Mouse (Mus musculus): ENCODE measurements around the gene Itgae. TPM values are rescaled to one million over a fixed set of nuclear protein-coding genes. Genes with fewer than 3 reads are reported as not detected.

The Itgae gene
- polyA plus RNA-seq (2014; fragmentation: Nextera tagmentation; extraction: Ambion mirVana) = 0.20 and 0.24 TPM in 2 replicates

DNA sequence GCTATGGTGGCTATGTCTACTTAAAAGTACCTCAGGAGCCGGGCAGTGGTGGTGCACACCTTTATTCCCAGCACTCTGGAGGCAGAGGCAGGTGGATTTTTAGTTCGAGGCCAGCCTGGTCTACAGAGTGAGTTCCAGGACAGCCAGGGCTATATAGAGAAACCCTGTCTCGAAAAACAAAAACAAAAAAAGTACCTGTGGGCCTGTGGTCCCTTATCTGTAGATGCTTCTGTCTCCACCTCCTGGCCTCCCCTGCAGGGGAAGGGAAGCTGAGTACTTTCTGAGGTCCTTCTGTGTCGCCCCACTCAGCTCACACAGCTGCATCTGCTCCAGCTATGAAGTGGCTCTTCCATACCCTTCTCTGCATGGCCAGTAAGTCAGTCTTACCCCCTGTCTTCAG, at the start of gene Itgae:
Gene Itgae (plus strand): TSS at position 301 of the 400 bp plus-strand sequence.
- Histone ChIP-seq H3K4me1 (ENCODE audit: control insufficient read depth, insufficient read depth, low read length) (0 out of 2 replicates have a peak, but pooled peaks cover 2% of the 10 kb centered on the region), H3K9ac (ENCODE audit: low read depth, low read length) (no peak within 1 kb of the TSS), H3K36me3 (ENCODE audit: control insufficient read depth, insufficient read depth, low read length) (no peaks in the 10 kb centered on the region), H3K4me2 (replicated peaks; ENCODE audit: low read depth, low read length) (no peak within 1 kb of the TSS), H3K27me3 (ENCODE audit: control insufficient read depth, insufficient read depth, low read length) (no peaks in the 10 kb centered on the region), H3K4me3 (ENCODE audit: low read length) (no peak within 1 kb of the TSS), H3K27ac (ENCODE audit: low read depth, low read length) (no peak within 1 kb of the TSS), H3K9me3 (ENCODE audit: control insufficient read depth, low read length) (no peaks in the 10 kb centered on the region)
- ATAC-seq (ENCODE audit: low FRiP score, low TSS enrichment) = no peak
- 82% methylated on average over 4 of the region's 4 CpGs for WGBS

DNA sequence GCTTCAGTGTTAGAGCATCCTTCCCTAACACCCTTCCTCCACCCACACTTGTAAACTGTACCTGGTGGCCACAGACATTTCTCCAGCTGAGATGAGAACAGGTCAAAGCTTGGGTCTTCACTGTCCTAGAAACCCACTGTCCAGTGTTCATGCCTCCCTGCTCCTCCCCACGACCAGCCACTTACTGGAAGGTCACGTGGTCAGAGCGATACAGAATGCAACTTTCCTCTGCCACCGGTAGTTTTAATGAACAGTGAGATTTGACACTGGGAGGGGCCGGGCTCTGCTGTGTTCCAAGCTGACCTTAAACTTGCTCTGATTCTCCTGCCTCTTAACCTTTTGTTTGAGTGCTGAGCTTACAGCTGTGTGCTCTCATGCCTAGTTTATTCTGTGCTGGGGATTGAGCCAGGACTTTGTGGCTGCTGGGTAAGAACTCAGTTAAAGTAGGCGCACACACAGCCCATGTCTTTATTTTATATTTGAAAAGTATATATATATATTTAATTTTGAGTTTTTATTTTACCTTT, 46.1 kb upstream of the Itgae start:
- peaks cover 2% of the 10 kb centered on the region; the same call in 1 of the 2 replicates for H3K36me3 ChIP-seq (ENCODE audit: control insufficient read depth, insufficient read depth, low read length)
- no peak overlapping the region for H3K4me3 ChIP-seq (ENCODE audit: low read length)
- no peak overlapping the region for H3K4me2 ChIP-seq (replicated peaks; ENCODE audit: low read depth, low read length)
- H3K27me3 ChIP-seq (ENCODE audit: control insufficient read depth, insufficient read depth, low read length) = no peaks in the 10 kb centered on the region
- 26% methylated on average over 6 of the region's 6 CpGs for WGBS
- H3K9me3 ChIP-seq (ENCODE audit: control insufficient read depth, low read length) = no peaks in the 10 kb centered on the region
- H3K27ac ChIP-seq (ENCODE audit: low read depth, low read length) = no peak overlapping the region
- no peak overlapping the region for H3K9ac ChIP-seq (ENCODE audit: low read depth, low read length)
- H3K4me1 ChIP-seq (ENCODE audit: control insufficient read depth, insufficient read depth, low read length) = peaks cover 18% of the 10 kb centered on the region; the same call in 1 of the 2 replicates
- ATAC-seq (ENCODE audit: low FRiP score, low TSS enrichment) = no peak

DNA sequence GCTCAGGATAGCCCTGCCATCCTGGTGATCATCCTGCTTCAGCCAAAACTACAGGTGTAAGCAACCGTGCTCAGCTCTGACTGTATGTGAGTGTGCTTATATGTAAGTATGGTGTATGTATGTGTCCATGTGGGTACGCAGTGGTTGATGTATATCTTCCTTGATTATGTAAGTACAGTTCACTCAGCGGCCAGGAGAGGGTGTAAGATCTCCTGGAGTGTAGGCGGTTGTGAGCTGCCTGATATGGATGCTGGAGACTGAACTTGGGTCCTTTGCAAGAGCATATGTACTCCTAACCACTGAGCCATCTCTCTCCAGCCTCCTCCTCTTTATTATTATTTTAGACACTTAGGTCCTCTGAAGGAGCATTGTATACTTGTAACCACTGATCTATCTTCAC, 45.6 kb upstream of the Itgae start:
- Histone ChIP-seq H3K4me1 (ENCODE audit: control insufficient read depth, insufficient read depth, low read length) (peaks cover 18% of the 10 kb centered on the region; the same call in 1 of the 2 replicates), H3K4me2 (replicated peaks; ENCODE audit: low read depth, low read length) (no peak overlapping the region)
- WGBS = 79% methylated on average over 4 of the region's 4 CpGs

DNA sequence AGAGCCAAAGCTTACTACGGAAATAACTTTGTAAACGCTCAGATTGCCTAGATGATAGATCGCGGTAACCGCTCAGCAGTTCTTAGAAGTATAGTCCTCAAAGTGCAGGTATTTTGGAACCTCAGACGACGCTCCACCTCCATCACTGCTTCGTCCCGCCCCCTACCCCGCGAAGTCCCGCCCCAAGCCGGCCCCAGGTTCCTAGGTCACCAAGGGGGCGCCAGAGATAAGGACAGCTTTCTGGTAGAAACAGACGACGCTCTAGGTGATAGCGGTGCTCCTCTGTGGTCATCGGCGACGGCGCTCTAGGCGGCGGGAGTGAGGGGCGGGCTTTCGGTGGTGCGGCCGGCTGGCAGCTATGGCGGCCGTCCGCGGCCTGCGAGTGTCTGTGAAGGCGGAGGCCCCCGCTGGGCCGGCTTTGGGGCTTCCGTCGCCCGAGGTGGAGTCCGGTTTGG, 42.8 kb upstream of the Itgae start, which contains the start of gene Ncbp3:
Gene Ncbp3 (plus strand): TSS at position 242 of the 455 bp plus-strand sequence.
- H3K36me3 ChIP-seq (ENCODE audit: control insufficient read depth, insufficient read depth, low read length) = peaks cover 23% of the 10 kb centered on the region
- H3K4me3 ChIP-seq (ENCODE audit: low read length) = peak within 1 kb of the TSS; percentile 61
- peak within 1 kb of the TSS; percentile 62 for H3K4me2 ChIP-seq (replicated peaks; ENCODE audit: low read depth, low read length)
- H3K27ac ChIP-seq (ENCODE audit: low read depth, low read length) = peak within 1 kb of the TSS; percentile 73
- peaks cover 18% of the 10 kb centered on the region; the same call in 1 of the 2 replicates for H3K4me1 ChIP-seq (ENCODE audit: control insufficient read depth, insufficient read depth, low read length)
- peak; percentile 96 for ATAC-seq (ENCODE audit: low FRiP score, low TSS enrichment)
- no peaks in the 10 kb centered on the region for H3K9me3 ChIP-seq (ENCODE audit: control insufficient read depth, low read length)
- H3K27me3 ChIP-seq (ENCODE audit: control insufficient read depth, insufficient read depth, low read length) = no peaks in the 10 kb centered on the region
- peak within 1 kb of the TSS; percentile 84 for H3K9ac ChIP-seq (ENCODE audit: low read depth, low read length)
- WGBS = 1% methylated on average over 39 of the region's 39 CpGs

More for the DNA sequence above, 45.6 kb upstream of the Itgae start:
- H3K9me3 ChIP-seq (ENCODE audit: control insufficient read depth, low read length) = no peaks in the 10 kb centered on the region
- H3K9ac ChIP-seq (ENCODE audit: low read depth, low read length) = no peak overlapping the region
- ATAC-seq (ENCODE audit: low FRiP score, low TSS enrichment) = no peak
- no peak overlapping the region for H3K27ac ChIP-seq (ENCODE audit: low read depth, low read length)
- no peak overlapping the region for H3K4me3 ChIP-seq (ENCODE audit: low read length)
- no peaks in the 10 kb centered on the region for H3K27me3 ChIP-seq (ENCODE audit: control insufficient read depth, insufficient read depth, low read length)
- peaks cover 2% of the 10 kb centered on the region for H3K36me3 ChIP-seq (ENCODE audit: control insufficient read depth, insufficient read depth, low read length)

DNA sequence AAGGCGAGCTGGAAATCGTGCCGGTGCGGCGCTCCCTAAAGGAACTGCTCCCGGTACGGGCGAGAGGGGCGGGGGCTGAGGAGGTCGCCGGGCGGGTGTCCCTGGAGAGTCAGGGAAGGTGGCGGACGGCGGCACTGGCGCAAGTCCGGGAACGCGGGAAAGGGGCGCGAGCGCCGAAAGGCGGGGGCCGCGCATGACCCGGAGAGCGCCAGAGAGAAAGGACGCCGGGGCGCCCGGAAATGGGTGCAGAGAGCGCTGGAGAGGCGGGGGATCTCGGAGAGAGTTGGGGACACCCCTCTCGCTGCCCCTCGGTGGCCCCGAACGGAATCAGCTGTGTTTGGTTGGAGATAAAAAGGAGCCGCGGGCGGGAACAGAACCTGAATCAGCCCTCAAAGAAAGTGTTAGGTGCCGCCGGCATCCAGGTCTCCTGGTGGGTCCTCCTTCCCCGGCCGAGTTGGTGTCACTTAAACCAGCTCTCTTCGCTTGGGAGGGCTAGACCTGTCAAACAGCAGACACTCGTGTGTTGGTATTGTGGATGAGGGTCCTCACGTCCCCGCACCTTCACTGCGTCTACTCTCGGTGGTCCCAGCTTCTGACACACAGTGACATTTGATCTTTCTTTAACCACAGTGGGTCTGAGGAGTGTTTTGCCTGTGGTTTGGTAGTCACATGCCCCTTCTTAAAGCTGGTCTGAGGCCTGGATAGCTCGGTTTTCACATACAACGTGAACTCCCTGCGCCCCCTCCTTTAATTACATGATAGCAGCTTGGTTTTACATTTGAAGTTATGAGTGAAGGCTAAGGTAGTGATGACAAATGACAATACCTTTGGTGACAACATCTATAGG, 42.1 kb upstream of the Itgae start:
- WGBS = 2% methylated on average over 55 of the region's 55 CpGs
- peak overlapping the region; percentile 62 for H3K4me2 ChIP-seq (replicated peaks; ENCODE audit: low read depth, low read length)

DNA sequence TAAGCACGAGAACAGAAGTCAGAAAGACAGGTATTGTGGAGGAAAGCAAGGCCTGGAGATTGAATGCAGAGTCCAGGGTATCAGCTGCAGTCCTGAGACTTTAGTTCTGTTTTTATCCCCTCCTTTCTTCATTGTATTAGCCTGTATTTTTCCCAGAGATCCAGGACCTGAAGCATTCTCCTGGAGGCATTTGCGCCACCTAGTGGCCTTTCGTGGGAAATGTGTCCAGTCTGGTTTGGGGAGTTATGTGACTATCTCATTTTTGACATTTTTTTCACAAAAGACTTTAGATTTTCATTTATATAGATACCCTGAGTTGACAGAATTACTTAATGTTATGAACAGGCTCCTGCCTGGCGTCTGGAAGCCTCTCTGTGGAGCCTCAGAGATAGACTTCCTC, 41.0 kb upstream of the Itgae start:
- 2% methylated on average over 4 of the region's 4 CpGs for WGBS
- Histone ChIP-seq H3K9me3 (ENCODE audit: control insufficient read depth, low read length) (no peaks in the 10 kb centered on the region), H3K9ac (ENCODE audit: low read depth, low read length) (no peak overlapping the region), H3K4me1 (ENCODE audit: control insufficient read depth, insufficient read depth, low read length) (peaks cover 12% of the 10 kb centered on the region; the same call in 1 of the 2 replicates), H3K27ac (ENCODE audit: low read depth, low read length) (no peak overlapping the region), H3K4me2 (replicated peaks; ENCODE audit: low read depth, low read length) (peak overlapping the region; percentile 62; the same call in 1 of the 2 replicates), H3K4me3 (ENCODE audit: low read length) (peak overlapping the region; percentile 61; the same call in 1 of the 2 replicates), H3K27me3 (ENCODE audit: control insufficient read depth, insufficient read depth, low read length) (no peaks in the 10 kb centered on the region), H3K36me3 (ENCODE audit: control insufficient read depth, insufficient read depth, low read length) (peaks cover 40% of the 10 kb centered on the region)
- ATAC-seq (ENCODE audit: low FRiP score, low TSS enrichment) = no peak

More for the DNA sequence above, 42.1 kb upstream of the Itgae start:
- H3K9ac ChIP-seq (ENCODE audit: low read depth, low read length) = peak overlapping the region; percentile 84
- peak overlapping the region; percentile 73 for H3K27ac ChIP-seq (ENCODE audit: low read depth, low read length)
- peak; percentile 61 for ATAC-seq (ENCODE audit: low FRiP score, low TSS enrichment)
- H3K4me3 ChIP-seq (ENCODE audit: low read length) = peak overlapping the region; percentile 61
- no peaks in the 10 kb centered on the region for H3K9me3 ChIP-seq (ENCODE audit: control insufficient read depth, low read length)
- no peaks in the 10 kb centered on the region for H3K27me3 ChIP-seq (ENCODE audit: control insufficient read depth, insufficient read depth, low read length)
- peaks cover 29% of the 10 kb centered on the region for H3K36me3 ChIP-seq (ENCODE audit: control insufficient read depth, insufficient read depth, low read length)
- peaks cover 18% of the 10 kb centered on the region; the same call in 1 of the 2 replicates for H3K4me1 ChIP-seq (ENCODE audit: control insufficient read depth, insufficient read depth, low read length)

DNA sequence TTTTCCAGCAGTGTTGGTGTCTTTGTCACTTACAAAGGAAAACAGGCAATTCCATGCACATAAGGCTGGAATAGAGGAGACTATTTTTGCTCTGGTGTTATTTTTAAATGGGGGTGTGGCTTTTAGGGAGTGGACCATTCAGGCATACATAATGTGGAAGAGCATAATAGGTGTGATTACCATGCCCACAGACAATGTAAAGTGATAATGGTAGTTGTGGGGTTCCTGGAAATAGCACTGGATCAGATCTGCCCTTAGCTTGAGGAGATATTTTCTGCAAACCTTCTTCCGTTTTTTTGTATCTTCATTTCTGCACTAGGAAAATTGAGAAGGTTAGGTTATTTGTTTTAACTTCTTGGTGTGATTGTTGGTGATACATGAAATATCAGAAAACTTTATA, 37.6 kb upstream of the Itgae start:
- Histone ChIP-seq H3K9ac (ENCODE audit: low read depth, low read length) (no peak overlapping the region), H3K4me1 (ENCODE audit: control insufficient read depth, insufficient read depth, low read length) (peaks cover 8% of the 10 kb centered on the region; the same call in 1 of the 2 replicates), H3K4me3 (ENCODE audit: low read length) (no peak overlapping the region), H3K4me2 (replicated peaks; ENCODE audit: low read depth, low read length) (no peak overlapping the region), H3K27ac (ENCODE audit: low read depth, low read length) (no peak overlapping the region), H3K27me3 (ENCODE audit: control insufficient read depth, insufficient read depth, low read length) (no peaks in the 10 kb centered on the region), H3K36me3 (ENCODE audit: control insufficient read depth, insufficient read depth, low read length) (peaks cover 71% of the 10 kb centered on the region), H3K9me3 (ENCODE audit: control insufficient read depth, low read length) (no peaks in the 10 kb centered on the region)
- no peak for ATAC-seq (ENCODE audit: low FRiP score, low TSS enrichment)
- 90% methylated on average over 1 of the region's 1 CpGs for WGBS

DNA sequence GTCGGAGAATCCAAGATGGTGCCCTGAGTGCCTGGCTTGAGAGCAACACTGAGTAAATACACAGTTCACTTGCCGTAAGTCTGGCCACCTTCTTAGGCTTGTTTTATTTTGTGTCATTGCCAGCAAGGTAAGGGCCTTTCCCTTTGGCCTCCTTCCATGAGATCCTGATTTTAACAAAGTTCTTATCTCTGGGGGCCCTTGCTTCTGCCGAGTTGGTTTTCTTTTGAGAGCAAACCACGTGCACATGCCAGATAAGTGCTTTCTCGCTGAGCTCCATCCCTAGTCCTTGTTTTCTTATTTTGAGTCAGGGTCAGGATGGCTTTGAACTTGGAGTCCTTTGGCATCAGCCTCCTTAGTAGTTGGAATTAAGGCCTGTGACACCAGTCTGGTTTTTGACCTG, 32.7 kb upstream of the Itgae start:
- WGBS = 92% methylated on average over 5 of the region's 5 CpGs
- Histone ChIP-seq H3K27ac (ENCODE audit: low read depth, low read length) (no peak overlapping the region), H3K4me3 (ENCODE audit: low read length) (no peak overlapping the region), H3K36me3 (ENCODE audit: control insufficient read depth, insufficient read depth, low read length) (peaks cover 69% of the 10 kb centered on the region), H3K9me3 (ENCODE audit: control insufficient read depth, low read length) (no peaks in the 10 kb centered on the region), H3K4me1 (ENCODE audit: control insufficient read depth, insufficient read depth, low read length) (no peaks in the 10 kb centered on the region), H3K4me2 (replicated peaks; ENCODE audit: low read depth, low read length) (no peak overlapping the region), H3K9ac (ENCODE audit: low read depth, low read length) (no peak overlapping the region), H3K27me3 (ENCODE audit: control insufficient read depth, insufficient read depth, low read length) (no peaks in the 10 kb centered on the region)
- no peak for ATAC-seq (ENCODE audit: low FRiP score, low TSS enrichment)

DNA sequence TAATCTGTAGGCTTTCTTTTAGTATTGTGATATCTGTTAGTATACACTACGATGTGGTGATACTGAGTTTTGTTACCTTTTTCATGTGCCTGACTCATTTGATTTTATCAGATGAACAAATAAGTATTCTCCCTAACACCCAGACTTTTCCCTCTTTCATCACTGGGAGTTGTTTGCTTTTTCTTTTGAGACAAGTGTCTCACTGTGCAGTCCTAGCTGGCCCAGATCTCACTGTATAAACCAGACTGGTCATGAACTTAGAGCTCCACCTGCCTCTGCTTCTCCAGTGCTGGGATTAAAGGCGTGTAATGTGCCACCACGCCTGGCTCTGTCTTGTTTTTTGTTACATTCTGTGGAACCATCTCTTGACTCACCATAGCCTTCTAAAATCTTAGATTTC, 30.8 kb upstream of the Itgae start:
- Histone ChIP-seq H3K36me3 (ENCODE audit: control insufficient read depth, insufficient read depth, low read length) (peaks cover 54% of the 10 kb centered on the region), H3K4me3 (ENCODE audit: low read length) (no peak overlapping the region), H3K27me3 (ENCODE audit: control insufficient read depth, insufficient read depth, low read length) (no peaks in the 10 kb centered on the region), H3K27ac (ENCODE audit: low read depth, low read length) (no peak overlapping the region), H3K4me1 (ENCODE audit: control insufficient read depth, insufficient read depth, low read length) (no peaks in the 10 kb centered on the region), H3K4me2 (replicated peaks; ENCODE audit: low read depth, low read length) (no peak overlapping the region), H3K9ac (ENCODE audit: low read depth, low read length) (no peak overlapping the region), H3K9me3 (ENCODE audit: control insufficient read depth, low read length) (no peaks in the 10 kb centered on the region)
- no peak for ATAC-seq (ENCODE audit: low FRiP score, low TSS enrichment)
- 95% methylated on average over 3 of the region's 3 CpGs for WGBS

All from kidney, embryonic 14.5 days (tissue).